Mouse (Mus musculus) heart, postnatal 36 days (tissue): ENCODE measurements around the gene Fgfrl1. TPM values are rescaled to one million over a fixed set of nuclear protein-coding genes. Genes with fewer than 3 reads are reported as not detected.

Experiments used
- DNase-seq, 2 experiments: peaks; one replicate each; pipeline ENCODE4 v3.0.0; 2021 to 2022
- intact Hi-C: fragments of 180-260 bp; cut with DNase I; formaldehyde crosslinking; loops from one replicate; pipeline ENCODE4 v1.15.1; 2025
- total RNA-seq, 2 experiments: library from RNA; stranded (reverse); gene quantifications; 2 replicates each; pipeline ENCODE4 v1.2.3; 2021

Gene Fgfrl1
- total RNA-seq, 2 experiments from 2014 or later, result 21.5 to 23.6 TPM

GRCm38 (mm10) chr5:108694352-108695261 lies 2.4 kb downstream of the Fgfrl1 start:
- intact Hi-C loops, result no loop called here
- DNase-seq, result peak; percentile 29 to 38

- no peak for DNase-seq
- intact Hi-C loops, result no loop called here
Observed at GRCm38 (mm10) chr5:108695861-108696260, 3.7 kb downstream of the Fgfrl1 start.

GRCm38 (mm10) chr5:108696542-108696941 lies 4.4 kb downstream of the Fgfrl1 start:
- DNase-seq, result no peak
- intact Hi-C loops, result no loop called here

GRCm38 (mm10) chr5:108697341-108697753 lies 5.2 kb downstream of the Fgfrl1 start:
- intact Hi-C loops, result no loop called here
- no peak for DNase-seq

- intact Hi-C loops, result no loop called here
- no peak for DNase-seq
Observed at GRCm38 (mm10) chr5:108700346-108700745, 8.2 kb downstream of the Fgfrl1 start.

GRCm38 (mm10) chr5:108701341-108702021 lies 9.3 kb downstream of the Fgfrl1 start:
- intact Hi-C loops, result no loop called here
- DNase-seq, result no peak

- intact Hi-C loops, result no loop called here
- DNase-seq, result no peak
Observed at GRCm38 (mm10) chr5:108703754-108704626, 11.8 kb downstream of the Fgfrl1 start.

- no peak for DNase-seq
- intact Hi-C loops, result no loop called here
Observed at GRCm38 (mm10) chr5:108707758-108708157, 15.6 kb downstream of the Fgfrl1 start.

GRCm38 (mm10) chr5:108708419-108708818 lies 16.2 kb downstream of the Fgfrl1 start:
- no peak for DNase-seq

GRCm38 (mm10) chr5:108708981-108709731 lies 17.0 kb downstream of the Fgfrl1 start:
- DNase-seq, result no peak
- intact Hi-C loops, result no loop called here

More at GRCm38 (mm10) chr5:108708419-108708818, 16.2 kb downstream of the Fgfrl1 start:
- intact Hi-C loops, result no loop called here

GRCm38 (mm10) chr5:108711968-108712367 lies 19.8 kb downstream of the Fgfrl1 start:
- DNase-seq, result no peak
- intact Hi-C loops, result no loop called here

- no peak for DNase-seq
- intact Hi-C loops, result no loop called here
Observed at GRCm38 (mm10) chr5:108713096-108713495, 20.9 kb downstream of the Fgfrl1 start.

GRCm38 (mm10) chr5:108713691-108714090 lies 21.5 kb downstream of the Fgfrl1 start:
- DNase-seq, result no peak
- intact Hi-C loops, result no loop called here

GRCm38 (mm10) chr5:108714149-108714548 lies 22.0 kb downstream of the Fgfrl1 start:
- peak in 1 of 2 experiments; percentile 25 for DNase-seq
- intact Hi-C loops, result no loop called here

GRCm38 (mm10) chr5:108715974-108716373 lies 23.8 kb downstream of the Fgfrl1 start:
- no peak for DNase-seq
- intact Hi-C loops, result no loop called here

GRCm38 (mm10) chr5:108718051-108718450 lies 25.9 kb downstream of the Fgfrl1 start:
- intact Hi-C loops, result no loop called here
- no peak for DNase-seq

- no peak for DNase-seq
- intact Hi-C loops, result no loop called here
Observed at GRCm38 (mm10) chr5:108719761-108720160, 27.6 kb downstream of the Fgfrl1 start.

- intact Hi-C loops, result no loop called here
- no peak for DNase-seq
Observed at GRCm38 (mm10) chr5:108724006-108724405, 31.8 kb downstream of the Fgfrl1 start.

GRCm38 (mm10) chr5:108726557-108727248 lies 34.5 kb downstream of the Fgfrl1 start:
- intact Hi-C loops, result loop anchor here (1.0 to 5.0 kb wide), 3 partner anchors 34 to 299 kb away; partner anchors contain the start of gene Fgfrl1
- DNase-seq, result peak; percentile 61 to 72
